ENCODE assay signal across 18 mouse cellular contexts in the genomic region with DNA sequence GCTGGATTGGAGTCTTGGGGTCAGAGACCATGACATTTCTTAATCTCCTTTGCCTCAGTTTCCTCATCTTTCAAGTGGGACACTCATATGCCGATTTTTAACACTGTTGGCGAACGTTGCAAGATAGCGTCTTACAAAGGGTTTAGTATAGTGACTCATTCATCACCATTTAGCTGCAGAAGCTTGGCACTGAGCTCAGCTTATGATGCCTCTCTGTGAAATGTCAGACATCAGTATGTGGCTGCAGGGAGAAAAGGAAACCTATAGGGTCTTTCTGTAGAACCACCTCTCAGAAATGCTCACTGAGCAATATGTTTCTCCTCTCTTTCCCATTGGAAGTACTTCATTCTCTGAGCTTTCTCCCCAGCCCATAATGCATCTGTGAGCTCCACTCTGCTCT.
"Had no signal": no experiment of that assay in that cellular context is flagged by ENCODE, and none has a peak within 500 bp of the region (broad histone marks: within the 10 kb centered on the region; RNA-seq: fewer than 3 reads in every experiment).

No protein-coding gene starts in this region.

- DNase-seq: lung, adult 18-20 months; lung, embryonic 14.5 days; lung, postnatal 10 days; lung, postnatal 4 days; midbrain, embryonic 14.5 days; retina, postnatal 1 day; right cerebral cortex, postnatal 25 days; right cerebral cortex, postnatal 4 days; spleen, adult 18-20 months; thymus, adult 18-20 months; thymus, postnatal 14 days; thymus, postnatal 36 days had no signal

- H3K4me3 ChIP-seq: midbrain, embryonic 10.5 days; midbrain, embryonic 12.5 days; myocyte; neural tube, embryonic 13.5 days; neural tube, embryonic 15.5 days had no signal

- ATAC-seq: midbrain, embryonic 16.5 days had no signal

- H3K27ac ChIP-seq: midbrain, embryonic 10.5 days; midbrain, embryonic 12.5 days; neural tube, embryonic 13.5 days; neural tube, embryonic 15.5 days had no signal
